Mouse (Mus musculus): ENCODE results near the gene Ptprj.

- TF ChIP-seq CTCF (IDR thresholded peaks at IDR 0.05; ENCODE audit: low read depth) = no peak
- TF ChIP-seq EP300 (optimal IDR thresholded peaks at IDR 0.05) = no peak
Measured at GRCm38 (mm10) chr2:90497551-90497950, 82.9 kb downstream of the Ptprj start.

All from stomach, postnatal 0 days (tissue).